In the genomic region with DNA sequence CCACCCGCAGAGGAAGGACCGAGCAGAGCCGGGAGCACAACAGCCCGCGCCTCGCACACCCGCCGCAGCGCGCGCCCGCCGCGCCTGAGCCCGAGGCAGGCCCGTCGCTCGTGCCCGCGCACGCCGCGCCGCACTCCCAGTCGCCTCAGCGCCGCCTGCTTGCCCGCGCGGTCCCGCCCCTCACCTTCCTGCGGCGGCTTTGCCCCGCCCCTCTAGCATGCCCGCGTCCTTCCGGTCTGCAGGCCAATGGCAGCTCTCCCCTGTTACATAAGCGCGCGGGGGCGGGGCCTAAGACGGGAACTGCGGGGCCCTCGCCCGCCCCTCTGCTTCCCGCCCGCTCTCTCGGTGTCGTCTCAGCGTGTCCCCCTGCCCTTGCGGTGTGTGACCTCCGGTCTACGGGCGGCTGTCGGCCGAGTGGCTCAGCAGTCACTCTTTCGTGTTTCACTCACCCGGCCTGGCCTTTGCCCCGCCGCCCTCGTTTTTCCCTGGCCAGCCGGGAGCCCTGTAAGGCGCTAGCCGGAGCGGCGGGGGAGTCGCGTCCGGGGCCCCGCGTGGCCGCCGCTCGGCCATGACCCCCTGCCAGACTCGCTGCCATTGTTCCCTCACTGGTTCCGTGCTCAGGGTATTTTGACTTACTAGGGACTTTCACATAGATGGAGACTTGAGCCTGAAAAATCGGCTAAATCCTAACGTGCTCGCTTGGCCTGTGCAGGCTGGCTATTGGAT, we compare ENCODE assay signal across 1 mouse cellular context.
TF ChIP-seq lines count a peak whose summit lies in the region.

A gene (minus strand): TSS at position 541 of the 726 bp plus-strand sequence.

TF ChIP-seq in MEL, 35 proteins besides CTCF, POLR2A, EP300 and RAD21 (continued from another document):
- TF ChIP-seq UBTF (IDR thresholded peaks at IDR 0.05; ENCODE audit: borderline replicate concordance, insufficient read depth, low read depth, low read length): 0 out of 2 replicates have a peak, but pooled peaks have one; percentile 33
- peak; percentile 77; the same call in 1 of the 2 replicates for TF ChIP-seq MXI1 (IDR thresholded peaks at IDR 0.05; ENCODE audit: low read depth, low read length)
- TF ChIP-seq TCF12 (IDR thresholded peaks at IDR 0.05; ENCODE audit: low read depth, low read length): peak; percentile 68; the same call in 1 of the 2 replicates
- no peak; the same call in 1 of the 2 replicates for TF ChIP-seq KAT2A (conservative IDR thresholded peaks at IDR 0.05; ENCODE audit: low read depth, low read length)
- no peak for TF ChIP-seq ZKSCAN1 (IDR thresholded peaks at IDR 0.05; ENCODE audit: low read depth, low read length)
- TF ChIP-seq RCOR1 (IDR thresholded peaks at IDR 0.05; ENCODE audit: low read depth, low read length): no peak
